Mouse (Mus musculus) right cerebral cortex, postnatal 10 days (tissue): ENCODE results near the gene Mast1.
"Not testable (repeated sequence)": the region's sequence is repeated elsewhere in the genome, so short reads cannot be mapped to it uniquely, and the experiment has no call there.

Experiments
- DNase-seq, 2 experiments: peaks; one replicate each; pipeline ENCODE4 v3.0.0; 2021; ENCODE audit warnings: low spot score in 2 of 2

Mast1 gene

DNA sequence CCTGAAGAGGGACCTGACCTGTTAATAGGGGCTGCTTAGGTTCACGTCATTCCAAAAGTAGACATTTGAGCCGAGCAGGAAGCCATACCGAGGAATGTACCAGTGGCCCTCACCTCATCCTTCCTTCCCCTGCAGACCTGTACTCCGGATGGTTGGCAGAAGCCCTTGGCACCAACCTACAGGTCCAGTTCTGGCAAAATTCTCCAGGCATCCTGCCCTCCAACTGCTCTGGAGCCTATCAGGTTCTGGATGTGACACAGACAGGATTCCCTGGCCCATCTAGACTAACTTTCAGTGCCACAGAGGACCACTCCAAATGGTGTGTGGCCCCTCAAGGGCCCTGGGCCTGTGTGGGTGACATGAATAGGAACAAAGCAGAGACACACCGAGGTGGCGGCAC lies 26.6 kb downstream of the Mast1 start:
- DNase-seq, result no peak

DNA sequence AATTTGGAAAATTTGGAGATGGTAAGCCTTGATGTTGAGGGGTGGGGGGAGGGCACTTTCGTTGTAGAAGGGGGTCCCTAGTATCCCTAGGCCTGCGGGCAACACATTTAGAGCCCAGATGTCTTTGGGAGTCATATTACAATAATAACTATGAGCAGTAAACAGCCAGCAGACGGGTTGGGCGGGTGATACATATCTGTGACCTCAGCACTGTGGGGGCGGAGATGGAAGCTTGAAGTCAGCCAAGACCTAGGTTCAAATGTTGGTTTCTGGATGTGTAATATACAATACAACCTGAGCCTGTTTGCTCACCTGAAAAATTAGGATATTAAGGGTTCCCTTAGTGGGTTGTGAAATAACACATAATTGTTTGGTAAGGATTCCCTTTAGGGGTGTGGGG lies 27.2 kb downstream of the Mast1 start:
- no peak for DNase-seq

DNA sequence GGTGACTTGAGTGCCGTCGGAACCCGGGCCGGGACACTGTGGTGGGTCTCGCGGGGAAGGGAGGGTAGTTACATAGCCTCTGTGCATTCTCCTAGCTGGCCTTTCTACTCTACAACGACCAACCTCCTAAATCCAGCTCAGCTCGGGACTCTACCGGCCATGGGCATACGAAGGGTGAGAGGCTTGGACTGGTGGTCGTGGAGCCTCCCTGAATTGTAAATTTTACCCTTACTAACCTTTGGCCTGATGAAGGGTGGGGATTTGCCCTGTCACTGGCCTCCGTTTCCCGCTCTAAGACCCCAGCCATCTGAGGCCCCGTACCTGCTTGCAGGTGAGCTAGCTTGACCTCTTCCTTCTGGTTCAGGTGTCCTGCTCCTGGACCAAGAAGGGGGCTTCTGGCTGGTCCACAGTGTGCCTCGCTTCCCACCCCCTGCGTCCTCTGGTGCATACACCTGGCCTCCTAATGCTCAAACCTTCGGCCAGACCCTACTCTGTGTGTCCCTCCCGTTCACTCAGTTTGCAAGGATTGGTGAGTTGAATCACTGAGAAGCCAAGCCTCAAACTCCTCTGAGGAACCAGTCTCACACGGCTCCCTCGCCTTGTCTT lies 27.9 kb downstream of the Mast1 start:
- DNase-seq, result no peak

DNA sequence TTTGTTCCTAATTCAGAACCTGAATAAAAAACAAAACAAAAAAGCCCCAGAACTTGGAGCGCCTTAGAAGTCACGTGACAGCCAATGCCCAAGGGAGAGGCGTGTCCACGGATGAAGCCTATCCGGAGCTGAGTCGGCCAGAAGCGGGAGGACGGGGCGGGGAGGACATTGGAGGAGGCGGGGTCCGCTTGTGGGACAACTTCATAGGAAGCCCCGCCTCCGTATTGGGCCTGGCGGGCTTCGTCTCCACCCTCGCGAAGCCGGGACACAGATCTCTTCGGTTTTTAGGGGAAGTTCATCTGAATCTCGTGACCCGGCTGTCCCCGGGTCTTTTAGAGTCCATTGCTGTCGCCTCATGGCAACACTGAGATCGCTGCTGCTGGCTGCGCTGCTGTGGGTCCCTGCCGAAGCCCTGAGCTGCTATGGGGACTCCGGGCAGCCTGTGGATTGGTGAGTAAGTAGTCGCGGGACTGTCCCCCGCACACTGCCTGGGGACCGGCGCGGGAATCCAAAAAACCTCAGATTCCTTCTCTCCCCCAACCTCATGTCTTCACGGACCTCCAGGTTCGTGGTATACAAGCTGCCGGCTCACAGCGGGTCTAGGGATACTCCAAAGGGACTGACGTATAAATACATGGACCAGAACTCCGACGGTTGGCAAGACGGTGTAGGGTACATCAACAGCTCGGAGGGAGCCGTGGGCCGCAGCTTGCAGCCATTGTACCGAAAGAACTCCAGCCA lies 28.6 kb downstream of the Mast1 start, which contains the start of gene Dnase2a:
Gene Dnase2a, plus strand, starts transcription at position 140 of the 741 bp plus-strand sequence.
- DNase-seq, result peak; percentile 92 to 94

DNA sequence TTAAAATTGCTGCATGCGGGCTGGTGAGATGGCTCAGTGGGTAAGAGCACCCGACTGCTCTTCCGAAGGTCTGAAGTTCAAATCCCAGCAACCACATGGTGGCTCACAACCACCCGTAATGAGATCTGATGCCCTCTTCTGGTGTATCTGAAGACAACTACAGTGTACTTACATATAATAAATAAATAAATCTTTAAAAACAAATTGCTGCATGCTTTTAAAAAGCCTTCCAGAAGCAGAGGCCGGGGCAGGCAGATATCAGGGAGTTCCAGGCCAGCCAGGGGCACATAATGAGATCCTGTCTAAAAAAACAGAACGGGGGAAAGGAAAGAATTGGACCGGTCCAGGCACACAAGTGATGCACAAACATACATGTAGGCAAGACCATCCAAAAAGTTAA lies 29.2 kb downstream of the Mast1 start:
- DNase-seq, result not testable (repeated sequence)

DNA sequence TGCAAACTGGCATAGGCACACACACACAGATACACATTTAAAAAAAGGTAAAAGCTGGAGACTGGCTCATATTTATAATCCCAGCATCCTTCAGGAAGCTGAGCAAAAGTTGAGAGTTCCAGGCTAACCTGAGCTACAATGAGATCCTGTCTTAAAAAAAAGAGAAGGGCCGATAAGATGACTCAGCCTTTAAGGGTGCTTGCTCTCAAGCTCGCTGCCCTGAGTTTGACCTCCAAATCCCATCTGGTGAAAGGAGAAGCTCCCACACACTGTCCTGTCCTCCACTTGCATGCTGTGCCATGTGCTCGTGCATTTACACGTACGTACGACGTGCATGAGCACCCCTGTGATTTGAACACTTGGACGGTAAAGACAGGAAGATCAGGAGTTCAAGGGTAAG lies 29.7 kb downstream of the Mast1 start:
- no peak for DNase-seq

DNA sequence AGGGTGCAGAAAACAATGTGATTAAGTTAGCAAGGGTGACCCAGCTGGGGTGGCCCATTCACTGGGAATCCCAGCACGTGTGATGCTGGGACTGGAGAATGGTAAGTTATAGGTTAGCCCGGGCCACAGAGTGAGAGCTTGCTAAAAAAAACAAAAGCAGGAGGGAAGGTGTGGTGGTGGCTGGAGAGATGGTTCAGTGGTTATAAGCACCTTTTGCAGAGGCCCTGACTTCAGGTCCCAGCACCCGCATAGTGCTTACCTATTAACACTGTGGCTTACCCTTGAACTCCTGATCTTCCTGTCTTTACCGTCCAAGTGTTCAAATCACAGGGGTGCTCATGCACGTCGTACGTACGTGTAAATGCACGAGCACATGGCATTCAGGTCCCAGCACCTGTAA lies 30.1 kb downstream of the Mast1 start:
- DNase-seq, result no peak

DNA sequence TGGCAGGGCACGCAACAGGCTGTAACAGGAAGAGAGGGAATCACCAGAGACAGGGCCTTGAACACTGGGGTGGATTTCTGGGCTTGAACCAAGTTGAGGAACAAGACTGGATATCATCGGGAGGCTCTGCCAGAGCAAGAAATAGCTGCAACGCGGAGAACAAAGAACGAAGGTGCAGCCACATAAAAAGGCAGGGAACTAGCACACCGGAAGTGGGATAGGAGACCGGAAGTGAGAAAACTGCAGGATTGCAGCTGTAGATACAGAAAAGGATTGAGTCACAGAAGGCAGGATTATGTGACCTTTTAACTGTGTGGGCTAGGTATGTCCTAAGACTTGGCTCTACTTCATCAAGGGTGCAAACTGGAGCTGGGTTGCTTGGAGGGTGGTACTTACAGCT lies 32.8 kb downstream of the Mast1 start:
- no peak for DNase-seq

DNA sequence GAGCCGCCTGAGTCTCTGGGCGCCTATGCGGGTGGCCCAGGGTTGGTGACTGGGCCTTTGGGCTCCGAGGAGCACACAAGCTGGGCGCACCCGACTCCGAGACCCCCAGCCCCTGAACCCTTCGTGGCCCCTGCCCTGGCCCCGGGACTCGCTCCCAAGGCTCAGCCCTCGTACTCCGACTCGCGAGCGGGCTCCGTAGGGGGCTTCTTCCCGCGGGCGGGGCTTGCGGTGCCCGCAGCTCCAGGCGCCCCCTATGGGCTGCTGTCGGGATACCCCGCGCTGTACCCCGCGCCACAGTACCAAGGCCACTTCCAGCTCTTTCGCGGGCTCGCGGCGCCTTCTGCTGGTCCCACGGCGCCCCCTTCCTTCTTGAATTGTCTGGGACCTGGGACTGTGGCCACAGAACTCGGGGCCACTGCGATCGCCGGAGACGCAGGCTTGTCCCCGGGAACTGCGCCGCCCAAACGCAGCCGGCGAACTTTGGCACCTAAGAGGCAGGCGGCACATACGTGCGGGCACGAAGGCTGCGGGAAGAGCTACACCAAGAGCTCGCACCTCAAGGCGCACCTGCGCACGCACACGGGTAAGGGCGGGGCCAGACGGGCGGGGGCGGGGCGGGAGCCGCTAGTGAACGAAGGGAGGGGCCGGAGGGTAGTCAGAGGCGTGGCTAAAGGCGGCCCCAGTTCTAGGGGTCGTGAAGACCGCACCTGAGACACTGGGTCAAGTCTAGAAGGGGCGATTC lies 34.1 kb downstream of the Mast1 start:
- DNase-seq, result peak; percentile 91

DNA sequence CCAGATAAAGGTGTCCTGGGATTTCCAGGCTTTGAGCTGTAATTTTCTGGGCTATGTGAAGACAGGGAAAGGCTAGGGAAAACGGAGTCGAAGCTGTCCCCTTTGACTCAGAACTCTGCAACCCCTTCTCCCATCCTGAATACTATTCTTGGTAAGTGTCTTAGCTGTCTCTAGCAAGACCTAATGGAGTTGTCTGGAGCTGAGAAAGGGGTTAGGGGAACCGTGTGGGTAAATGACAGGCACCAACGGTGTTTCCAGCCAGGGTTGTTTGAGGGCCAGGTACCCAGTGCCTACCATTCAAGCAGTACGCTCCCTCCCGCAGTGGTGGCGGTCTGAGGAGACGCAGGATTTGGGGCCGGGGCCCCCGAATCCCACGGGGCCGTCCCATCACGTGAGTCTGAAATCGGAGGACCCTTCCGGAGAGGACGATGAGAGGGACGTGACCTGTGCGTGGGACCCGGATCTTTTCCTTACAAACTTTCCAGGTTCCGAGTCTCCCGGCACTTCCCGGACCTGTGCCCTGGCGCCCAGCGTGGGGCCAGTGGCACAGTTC lies 34.7 kb downstream of the Mast1 start:
- DNase-seq, result no peak

DNA sequence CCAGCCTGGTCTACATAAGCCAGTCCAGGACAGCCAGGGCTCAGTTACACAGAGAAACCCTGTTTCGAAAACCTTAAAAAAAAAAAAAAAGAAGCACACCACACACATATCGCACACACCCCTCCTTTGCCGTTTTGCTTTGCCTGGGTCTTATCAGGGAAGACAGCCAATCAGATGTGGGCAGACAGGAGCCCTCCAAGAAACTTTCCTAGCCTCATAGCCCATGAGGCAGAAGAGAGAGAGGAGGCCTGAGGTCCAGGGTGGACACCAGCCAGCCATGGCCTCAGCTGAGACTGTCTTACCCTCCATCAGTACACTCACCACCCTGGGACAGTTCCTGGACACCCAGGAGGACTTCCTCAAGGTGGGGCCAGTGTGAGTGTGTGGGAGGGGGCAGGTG lies 35.4 kb downstream of the Mast1 start, which contains the start of gene Klf1:
Gene Klf1, plus strand, starts transcription at position 177 of the 400 bp plus-strand sequence.
- DNase-seq, result no peak

DNA sequence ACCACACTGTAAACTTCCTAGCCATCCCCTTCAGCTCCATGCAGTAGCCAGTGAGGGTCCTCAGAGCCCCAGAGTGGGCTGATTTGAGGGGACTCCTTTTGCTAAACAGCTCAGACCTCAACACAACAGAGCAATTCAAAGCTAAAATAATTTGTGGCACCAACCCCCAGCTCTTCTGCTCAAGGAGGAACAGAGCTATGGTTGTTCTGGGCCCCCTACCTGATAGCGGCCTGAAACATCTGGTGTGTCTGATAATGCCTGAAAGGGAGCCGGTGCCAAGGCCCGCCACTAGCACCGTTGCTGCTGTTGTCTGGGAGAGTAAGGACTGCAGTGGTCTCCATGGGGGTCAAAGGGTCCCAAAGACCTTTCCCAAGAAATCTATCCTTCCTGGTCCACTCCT lies 36.1 kb downstream of the Mast1 start:
- no peak for DNase-seq

DNA sequence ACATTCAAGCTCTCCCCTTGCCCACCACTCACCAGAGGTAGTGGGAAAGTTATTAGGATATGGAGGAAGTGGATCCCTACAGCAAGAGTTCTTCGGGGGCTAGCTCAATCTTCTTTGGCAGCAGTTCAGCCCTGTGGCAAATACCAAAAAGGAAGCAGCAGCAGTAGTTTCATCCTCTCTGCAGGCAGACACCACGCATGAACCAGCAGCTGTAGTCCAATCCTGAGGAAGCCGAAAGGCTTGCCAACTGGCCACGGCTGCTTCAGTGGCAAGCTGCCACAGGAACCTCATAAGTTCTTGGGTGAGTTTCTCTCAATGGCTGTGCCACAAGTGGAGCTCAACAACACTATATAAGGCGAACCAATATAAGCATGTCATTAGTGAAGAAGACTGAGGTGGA lies 41.2 kb downstream of the Mast1 start:
- no peak for DNase-seq

DNA sequence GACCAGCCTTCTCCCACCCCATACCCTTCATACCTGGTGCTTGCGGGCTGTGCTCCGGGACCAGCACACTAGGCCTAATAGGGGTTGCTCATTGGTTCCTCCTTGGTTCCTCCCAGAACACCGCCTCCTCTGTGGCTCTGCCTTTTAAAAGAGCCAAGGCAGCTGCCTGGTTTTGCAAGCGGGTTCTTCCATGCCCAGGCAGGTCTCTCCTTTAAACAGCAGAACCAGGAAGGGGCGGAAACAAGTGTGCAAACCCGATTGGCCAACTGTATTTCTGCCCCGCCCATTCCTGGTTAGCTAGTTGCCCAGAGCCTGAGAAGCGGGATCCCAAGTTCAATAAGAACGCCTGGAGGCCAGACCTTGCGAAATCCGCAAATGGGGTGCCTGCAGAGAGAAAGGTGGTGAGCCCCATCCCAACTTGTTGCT lies 43.4 kb downstream of the Mast1 start, which contains the start of gene Gcdh:
Gene Gcdh, minus strand, starts transcription at position 213 of the 426 bp plus-strand sequence.
- DNase-seq, result peak; percentile 95 to 97

DNA sequence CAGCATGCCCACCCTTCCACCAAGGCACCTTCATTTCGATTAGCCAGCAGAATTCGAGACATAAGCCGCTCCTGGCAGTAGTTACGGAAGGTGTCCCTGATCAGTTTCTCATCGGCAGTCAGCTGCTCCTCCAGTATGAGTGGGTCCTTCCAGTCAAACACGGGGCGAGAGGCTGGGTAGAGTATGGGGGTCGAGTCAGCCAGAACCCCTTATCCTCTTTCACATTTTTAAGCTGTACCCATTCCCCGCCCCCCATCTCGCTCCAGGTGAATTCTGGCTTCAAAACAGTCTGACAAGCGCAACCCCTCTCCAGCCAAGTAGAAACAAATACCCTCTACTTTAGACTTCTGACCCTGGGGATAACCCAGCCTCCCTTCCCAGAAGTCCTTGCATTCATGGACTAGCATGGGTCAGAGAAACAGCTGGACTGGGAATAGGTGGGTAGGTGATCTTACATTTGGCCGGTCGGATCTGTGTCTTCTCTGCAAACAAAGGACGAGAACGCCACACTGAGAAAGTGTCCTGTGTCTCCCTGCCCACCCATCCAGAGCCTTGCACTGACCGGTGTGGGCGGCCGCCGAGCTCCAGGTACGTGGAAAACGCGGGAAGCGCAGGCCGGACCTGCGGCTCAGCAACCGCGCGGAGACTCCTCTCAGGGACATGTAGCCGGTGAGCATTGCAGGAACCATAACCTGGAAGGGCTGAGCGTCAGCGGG lies 44.0 kb downstream of the Mast1 start:
- no peak for DNase-seq

DNA sequence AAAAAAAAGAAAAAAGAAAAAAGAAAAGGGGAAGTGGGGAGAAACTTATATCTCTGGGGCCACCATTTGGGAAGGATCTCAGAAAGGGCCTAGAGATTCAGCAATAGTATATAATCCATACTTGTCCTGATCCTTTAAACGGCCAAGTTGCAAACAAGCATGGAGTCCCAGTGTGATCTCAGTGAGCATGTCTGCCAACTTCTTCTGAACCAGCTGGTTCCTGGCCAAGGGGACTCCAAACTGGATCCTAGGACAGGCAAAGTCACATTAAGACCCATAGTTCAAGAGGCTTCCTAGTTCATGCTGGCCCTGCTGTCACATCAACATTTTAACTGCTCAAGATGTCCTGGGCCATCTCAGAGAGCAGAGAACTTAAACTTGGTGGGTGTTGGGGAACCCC lies 48.0 kb downstream of the Mast1 start:
- DNase-seq, result no peak

DNA sequence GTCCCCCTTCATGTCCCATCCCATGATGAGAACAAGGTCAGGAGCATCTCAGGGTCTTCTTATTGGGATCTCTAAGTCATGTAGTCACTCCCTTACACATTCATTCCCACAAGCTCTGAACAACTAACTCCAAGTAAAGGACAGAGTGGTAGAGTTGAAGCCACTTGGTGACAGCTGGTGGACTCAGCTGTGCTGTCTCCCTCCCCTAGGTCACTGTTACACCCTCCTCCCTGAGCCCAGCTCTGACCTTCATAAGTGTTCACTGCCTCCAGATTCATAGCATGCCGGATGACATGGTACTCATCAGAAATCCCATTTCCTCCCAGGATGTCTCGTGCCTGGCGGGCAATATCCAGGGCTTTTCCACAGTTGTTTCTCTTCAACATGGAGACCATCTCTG lies 48.9 kb downstream of the Mast1 start:
- no peak for DNase-seq

DNA sequence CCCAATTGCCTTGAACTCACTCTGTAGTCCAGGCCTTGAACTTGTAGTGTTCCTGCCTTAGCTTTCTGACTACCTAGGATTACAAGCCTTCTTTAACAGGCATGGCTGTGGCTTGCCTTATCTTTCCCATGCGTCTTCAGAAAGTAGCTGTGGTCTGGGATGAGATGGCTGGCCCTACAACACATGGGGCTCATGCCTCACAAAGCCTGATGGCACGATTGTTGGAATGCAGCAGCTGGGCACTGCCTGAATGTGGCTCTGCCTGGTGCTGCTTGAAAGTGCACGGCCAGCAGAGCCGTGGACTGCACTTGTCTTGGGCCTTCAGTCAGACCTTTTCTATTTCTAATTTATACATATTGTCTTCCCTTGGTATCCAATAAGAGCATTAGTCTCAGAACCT lies 52.4 kb downstream of the Mast1 start:
- DNase-seq, result no peak

DNA sequence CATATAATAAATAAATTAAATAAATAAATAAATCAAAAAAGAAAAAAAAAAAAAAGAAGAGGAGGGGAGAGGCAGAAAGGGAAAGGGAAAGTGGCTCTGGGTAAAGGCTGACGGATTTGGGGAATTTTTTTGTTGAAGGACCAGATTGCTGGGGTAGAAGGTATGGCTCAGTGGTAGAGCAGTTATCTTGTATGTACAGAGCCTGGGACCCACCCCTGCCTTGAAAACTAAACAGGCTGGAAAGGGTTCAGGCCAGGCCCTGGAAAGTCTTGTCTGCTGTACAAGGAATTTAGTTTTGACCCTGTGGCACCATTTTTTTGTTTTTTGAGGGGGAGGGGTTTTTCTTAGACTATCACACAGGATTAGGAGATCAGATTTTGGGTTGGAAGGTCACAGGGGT lies 58.2 kb downstream of the Mast1 start:
- DNase-seq, result no peak

DNA sequence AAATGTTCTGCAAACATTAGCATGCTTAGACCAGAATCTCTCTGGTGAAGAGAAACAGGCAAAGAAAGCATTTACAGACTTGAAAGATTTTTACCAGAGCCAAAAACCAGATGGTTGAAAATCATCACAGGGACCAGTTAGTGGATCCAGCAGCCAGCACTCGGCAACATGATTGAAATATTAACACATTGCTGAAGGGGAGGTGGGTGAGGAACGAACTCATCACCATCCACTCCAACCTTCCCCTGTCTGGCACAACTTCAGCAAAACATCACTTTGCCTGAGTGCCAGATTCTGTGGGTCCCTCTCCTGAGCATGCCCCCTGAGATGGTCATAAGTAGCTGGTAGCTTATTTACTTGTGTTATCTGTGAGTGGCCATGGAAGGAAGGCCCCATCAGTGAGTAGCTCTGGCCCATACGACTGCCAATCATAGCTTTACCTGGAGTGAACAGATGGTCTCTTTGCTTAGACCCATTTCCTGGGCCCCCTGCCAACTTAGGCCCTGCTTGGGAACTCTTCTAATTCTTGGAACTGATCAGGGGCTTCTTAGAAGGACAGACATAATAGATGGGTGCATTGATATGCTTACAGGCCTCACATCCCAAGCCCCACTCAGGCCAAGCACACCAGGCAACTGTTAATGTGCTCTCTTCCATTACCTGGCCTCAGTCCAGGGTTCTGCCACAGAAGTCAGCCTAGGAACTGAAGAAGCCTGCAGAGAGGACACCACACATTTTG lies 59.7 kb downstream of the Mast1 start:
- no peak for DNase-seq

DNA sequence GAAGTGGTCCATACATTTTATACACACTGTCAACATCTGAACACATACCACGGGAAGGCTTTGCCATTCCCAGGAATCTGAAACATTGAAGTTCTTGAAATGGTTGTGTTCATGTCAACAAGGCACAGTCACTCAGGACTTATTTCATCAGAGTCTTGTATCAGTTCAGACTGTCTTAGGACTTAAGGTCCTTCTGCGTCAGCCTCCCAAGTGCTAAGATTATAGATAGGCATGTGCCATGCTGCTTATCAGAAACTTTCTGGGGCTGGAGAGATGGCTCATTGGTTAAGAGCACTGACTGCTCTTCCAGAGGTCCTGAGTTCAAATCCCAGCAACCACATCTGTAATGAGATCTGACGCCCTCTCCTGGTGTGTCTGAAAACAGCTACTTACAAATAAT lies 62.8 kb downstream of the Mast1 start:
- no peak for DNase-seq
